Mouse (Mus musculus): ENCODE measurements around the gene Mlip. TPM values are rescaled to one million over a fixed set of nuclear protein-coding genes. Genes with fewer than 3 reads are reported as not detected.

Gene Mlip
- total RNA-seq, 2 experiments from 2014 or later: 154 TPM

- DNase-seq: no peak
- intact Hi-C loops (cut with DNase I): no loop called here
These were observed 6.7 kb upstream of the Mlip start for GRCm38 (mm10) chr9:77359278-77359973.

GRCm38 (mm10) chr9:77353942-77354341, 1.2 kb upstream of the Mlip start:
- intact Hi-C loops (cut with DNase I): no loop called here
- DNase-seq: no peak

- peak; percentile 41 to 56 for DNase-seq
- intact Hi-C loops (cut with DNase I): no loop called here
These were observed 5.1 kb downstream of the Mlip start for GRCm38 (mm10) chr9:77347704-77348103.

GRCm38 (mm10) chr9:77344318-77344717, 8.5 kb downstream of the Mlip start:
- intact Hi-C loops (cut with DNase I): no loop called here
- DNase-seq: no peak

GRCm38 (mm10) chr9:77340159-77340862, 12.5 kb downstream of the Mlip start:
- intact Hi-C loops (cut with DNase I): no loop called here
- DNase-seq: peak; percentile 17 to 50

- no peak for DNase-seq
- intact Hi-C loops (cut with DNase I): no loop called here
These were observed 13.1 kb downstream of the Mlip start for GRCm38 (mm10) chr9:77339571-77340148.

- no peak for DNase-seq
- intact Hi-C loops (cut with DNase I): no loop called here
These were observed 17.4 kb downstream of the Mlip start for GRCm38 (mm10) chr9:77335370-77335769.

- DNase-seq: no peak
These were observed 34.4 kb downstream of the Mlip start for GRCm38 (mm10) chr9:77318346-77318745.

GRCm38 (mm10) chr9:77310548-77310947, 42.2 kb downstream of the Mlip start:
- intact Hi-C loops (cut with DNase I): no loop called here
- DNase-seq: peak; percentile 39 to 61

More at GRCm38 (mm10) chr9:77318346-77318745, 34.4 kb downstream of the Mlip start:
- intact Hi-C loops (cut with DNase I): no loop called here

GRCm38 (mm10) chr9:77305417-77305816, 47.4 kb downstream of the Mlip start:
- intact Hi-C loops (cut with DNase I): no loop called here
- no peak for DNase-seq

GRCm38 (mm10) chr9:77302340-77302739, 50.4 kb downstream of the Mlip start:
- intact Hi-C loops (cut with DNase I): no loop called here
- DNase-seq: no peak

- no peak for DNase-seq
- intact Hi-C loops (cut with DNase I): no loop called here
These were observed 64.8 kb downstream of the Mlip start for GRCm38 (mm10) chr9:77287958-77288357.

- no peak for DNase-seq
- intact Hi-C loops (cut with DNase I): no loop called here
These were observed 73.4 kb downstream of the Mlip start for GRCm38 (mm10) chr9:77279371-77279770.

- DNase-seq: no peak
- intact Hi-C loops (cut with DNase I): no loop called here
These were observed 74.7 kb downstream of the Mlip start for GRCm38 (mm10) chr9:77278055-77278454.

GRCm38 (mm10) chr9:77277270-77277669, 75.5 kb downstream of the Mlip start:
- intact Hi-C loops (cut with DNase I): no loop called here

GRCm38 (mm10) chr9:77276451-77277154, 76.2 kb downstream of the Mlip start:
- DNase-seq: peak; percentile 12 to 30
- intact Hi-C loops (cut with DNase I): no loop called here

More at GRCm38 (mm10) chr9:77277270-77277669, 75.5 kb downstream of the Mlip start:
- peak in 1 of 2 experiments; percentile 24 for DNase-seq

- DNase-seq: no peak
- intact Hi-C loops (cut with DNase I): no loop called here
These were observed 80.0 kb downstream of the Mlip start for GRCm38 (mm10) chr9:77272727-77273126.

GRCm38 (mm10) chr9:77265268-77266017, 87.3 kb downstream of the Mlip start:
- intact Hi-C loops (cut with DNase I): no loop called here

GRCm38 (mm10) chr9:77259052-77259451, 93.7 kb downstream of the Mlip start:
- no peak for DNase-seq
- intact Hi-C loops (cut with DNase I): no loop called here

More at GRCm38 (mm10) chr9:77265268-77266017, 87.3 kb downstream of the Mlip start:
- DNase-seq: peak in 1 of 2 experiments; percentile 14

- no peak for DNase-seq
- intact Hi-C loops (cut with DNase I): no loop called here
These were observed 94.5 kb downstream of the Mlip start for GRCm38 (mm10) chr9:77258265-77258664.

Measured in heart, postnatal 10 days (tissue).